Mouse (Mus musculus) heart, postnatal 4 days (tissue): ENCODE results near the gene Snw1. TPM values are rescaled to one million over a fixed set of nuclear protein-coding genes. Genes with fewer than 3 reads are reported as not detected.
"Not testable (repeated sequence)": the region's sequence is repeated elsewhere in the genome, so short reads cannot be mapped to it uniquely, and the experiment has no call there.

Source experiments
- DNase-seq: peaks from one replicate; pipeline ENCODE4 v3.0.0; 2021
- total RNA-seq, 2 experiments: library from RNA; stranded (reverse); gene quantifications; 2 replicates each; pipeline ENCODE4 v1.2.3; 2021

Gene Snw1
- 10 to 100 TPM; 49.2 to 49.3 TPM for total RNA-seq

DNA sequence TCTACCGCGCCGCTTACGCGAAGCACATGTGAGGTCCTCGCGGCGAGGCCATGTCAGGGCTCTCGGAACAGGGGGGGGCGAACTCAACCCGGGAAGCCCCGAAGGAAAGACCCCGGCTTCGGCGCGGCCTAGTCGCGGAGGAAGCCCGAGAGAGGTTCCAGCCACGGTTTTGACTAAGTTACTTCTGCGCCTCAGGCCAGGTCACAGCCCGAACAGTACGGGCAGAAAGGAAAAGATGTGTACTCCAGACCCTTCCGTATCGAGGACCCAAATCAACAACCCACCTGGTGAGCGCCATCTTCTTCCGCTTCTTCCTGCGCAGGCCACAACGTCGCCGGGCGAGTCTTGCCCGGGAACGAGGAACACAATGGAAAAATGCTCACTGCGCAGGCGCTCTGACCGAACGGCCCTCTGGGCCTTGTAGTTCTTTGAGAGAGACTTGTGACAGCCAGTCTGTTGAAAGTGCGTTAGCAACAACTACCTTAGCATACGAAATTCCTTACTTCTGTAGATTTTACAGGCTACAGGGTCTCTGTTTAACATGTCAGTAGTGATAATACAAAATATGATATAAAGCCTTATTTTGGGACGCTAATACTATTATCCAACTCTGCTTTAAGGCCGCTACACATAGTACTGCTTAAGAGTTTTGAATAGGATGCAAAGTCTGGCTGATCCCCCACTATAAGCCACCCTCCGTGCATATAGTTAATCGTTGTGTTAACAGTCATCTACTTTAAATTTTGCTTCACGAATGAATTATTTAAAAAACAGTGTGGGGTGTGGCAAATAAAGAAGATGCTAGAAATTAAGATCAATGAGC is at the start of gene Snw1:
Snw1 (minus strand) TSS at position 311 of the 823 bp plus-strand sequence.
- peak; percentile 95 for DNase-seq

DNA sequence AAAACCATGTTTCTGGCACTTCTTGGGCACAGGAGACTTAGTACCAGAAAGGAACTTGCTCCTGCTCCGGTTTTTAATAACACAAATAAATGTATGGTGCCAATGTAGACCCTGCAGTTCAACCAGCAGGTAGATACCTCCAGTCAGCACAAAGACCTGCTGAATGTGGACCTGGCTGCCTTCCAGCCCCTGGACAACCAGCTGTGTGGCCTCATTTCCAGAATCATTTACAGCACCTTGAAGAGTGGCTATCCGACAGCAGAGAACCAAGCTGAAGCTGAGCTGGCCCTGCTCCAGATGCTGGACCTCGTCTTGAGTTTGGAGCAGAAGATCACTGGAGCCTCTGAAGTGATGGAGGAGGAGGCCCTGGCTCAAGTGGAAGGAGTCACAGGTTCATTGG is 47.5 kb upstream of the Snw1 start:
- DNase-seq = not testable (repeated sequence)

DNA sequence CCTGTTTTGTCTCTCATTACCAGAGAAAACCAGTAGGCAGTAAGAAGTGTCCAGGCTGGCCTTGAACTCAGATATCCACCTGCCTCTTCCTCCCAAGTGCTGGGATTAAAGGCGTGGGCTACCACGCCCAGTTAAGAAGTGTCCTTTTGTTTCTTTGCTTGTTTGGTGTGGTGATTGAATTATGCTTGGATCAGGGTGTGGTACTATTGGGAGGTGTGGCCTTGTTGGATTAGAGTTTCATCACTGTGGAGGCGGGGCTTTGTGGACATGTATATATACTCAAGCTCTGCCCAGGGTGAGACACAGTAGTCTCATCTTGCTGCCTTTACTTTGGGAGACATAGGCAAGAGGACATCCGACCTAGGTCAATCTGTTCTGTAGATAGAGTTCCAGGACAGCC is 41.9 kb upstream of the Snw1 start, which contains the start of gene Gm8300:
Gm8300 (plus strand) TSS at position 301 of the 400 bp plus-strand sequence.
- not testable (repeated sequence) for DNase-seq

DNA sequence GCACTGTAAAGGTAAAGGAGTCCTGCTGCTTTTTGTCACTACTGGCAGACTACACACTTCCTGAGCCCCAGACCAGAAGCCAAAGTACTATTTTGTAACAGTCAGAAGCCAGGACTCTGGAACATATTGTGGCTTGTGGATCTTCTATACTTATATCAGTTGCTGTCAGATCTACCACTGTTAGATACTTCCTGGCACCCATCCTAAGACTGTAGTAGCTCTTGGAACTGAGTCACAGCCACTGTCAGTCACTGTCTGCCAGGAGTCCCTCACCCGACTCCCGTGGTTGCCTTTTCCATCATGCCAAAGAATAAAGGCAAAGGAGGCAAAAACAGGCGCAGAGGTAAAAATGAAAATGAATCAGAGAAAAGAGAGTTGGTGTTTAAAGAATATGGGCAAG is 22.3 kb upstream of the Snw1 start, which contains the start of gene Gm5788:
Gm5788 (plus strand) TSS at position 301 of the 400 bp plus-strand sequence.
- not testable (repeated sequence) for DNase-seq

DNA sequence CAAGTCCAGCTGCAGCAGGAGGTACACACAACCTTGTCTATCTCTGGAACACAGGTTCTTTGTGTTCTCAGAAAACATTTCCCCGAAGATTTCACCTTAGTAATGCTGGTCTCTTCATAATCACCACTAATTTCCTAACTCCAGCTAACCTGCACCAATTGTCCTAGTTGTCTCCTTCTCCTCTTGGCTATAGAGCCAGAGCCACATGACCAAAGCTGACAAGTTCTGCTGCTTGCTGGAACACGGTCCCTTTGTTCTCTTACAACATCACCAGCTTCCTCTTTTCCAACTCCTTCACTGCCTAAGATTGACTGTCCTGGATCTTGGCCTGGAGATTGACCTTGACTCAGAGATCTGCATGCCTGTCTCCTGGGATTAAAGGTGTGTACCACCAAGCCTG is 16.6 kb upstream of the Snw1 start:
- DNase-seq = not testable (repeated sequence)

DNA sequence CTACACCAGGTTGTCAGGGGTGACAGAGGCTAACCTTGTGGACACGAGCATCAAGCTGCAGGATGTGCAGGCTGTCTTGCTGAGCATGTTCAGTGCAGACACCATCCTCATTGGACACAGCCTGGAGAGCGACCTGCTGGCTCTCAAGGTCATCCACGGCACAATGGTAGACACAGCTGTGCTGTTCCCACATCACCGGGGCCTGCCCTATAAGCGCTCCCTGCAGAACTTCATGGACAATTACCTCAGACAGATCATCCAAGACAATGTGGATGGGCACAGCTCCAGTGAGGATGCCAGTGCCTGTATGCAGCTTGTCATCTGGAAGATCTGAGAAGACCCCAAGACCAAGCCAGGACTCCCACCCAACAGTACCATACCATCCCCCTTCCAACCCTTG is 10.4 kb upstream of the Snw1 start:
- DNase-seq = not testable (repeated sequence)

DNA sequence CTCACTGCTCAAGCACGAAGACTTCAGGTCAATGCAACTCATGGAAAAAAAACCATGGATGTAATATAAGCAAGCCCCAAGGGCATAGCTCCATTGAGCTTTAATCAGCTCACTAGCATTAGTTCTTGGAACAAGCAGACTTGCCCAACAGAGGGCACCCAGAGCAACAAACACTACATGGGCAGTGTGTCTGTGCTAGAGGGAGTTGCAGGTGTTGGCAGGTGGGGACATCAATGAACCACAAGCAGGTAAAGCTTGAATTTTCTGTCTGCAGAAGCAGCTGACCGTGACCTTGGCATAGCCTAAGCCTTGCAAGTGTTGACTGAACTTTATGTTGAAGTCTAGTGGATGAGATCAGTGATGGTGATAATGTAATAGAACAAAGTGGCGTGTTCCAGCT is 2.7 kb upstream of the Snw1 start:
- DNase-seq = no peak

DNA sequence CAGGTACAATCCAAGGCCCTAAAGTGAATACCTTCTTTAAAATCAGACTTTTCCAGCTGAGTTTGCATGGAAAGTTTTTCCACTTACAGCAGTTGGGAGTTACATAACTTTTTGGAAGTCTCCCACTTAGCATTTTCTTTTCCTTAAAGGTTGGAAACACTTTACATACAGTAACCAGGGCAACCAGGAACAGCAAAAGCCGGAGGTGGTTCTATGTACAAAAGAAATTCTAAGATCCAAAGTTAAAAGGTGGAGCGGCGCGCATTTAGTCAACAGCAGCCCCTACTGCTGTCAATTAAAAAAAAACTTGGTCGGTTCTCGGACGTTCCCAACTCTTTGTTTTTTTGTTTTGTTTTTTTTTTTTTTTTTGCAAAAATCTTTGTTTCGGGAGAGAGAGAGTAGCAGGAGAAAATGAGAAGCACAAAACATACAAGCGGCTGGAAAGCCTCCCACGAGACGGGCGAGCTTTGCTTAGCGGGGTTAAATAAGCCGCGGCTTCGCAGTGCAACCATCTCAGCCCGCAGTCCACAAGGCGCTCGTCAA is 582 bp downstream of the Snw1 start:
- no peak for DNase-seq

DNA sequence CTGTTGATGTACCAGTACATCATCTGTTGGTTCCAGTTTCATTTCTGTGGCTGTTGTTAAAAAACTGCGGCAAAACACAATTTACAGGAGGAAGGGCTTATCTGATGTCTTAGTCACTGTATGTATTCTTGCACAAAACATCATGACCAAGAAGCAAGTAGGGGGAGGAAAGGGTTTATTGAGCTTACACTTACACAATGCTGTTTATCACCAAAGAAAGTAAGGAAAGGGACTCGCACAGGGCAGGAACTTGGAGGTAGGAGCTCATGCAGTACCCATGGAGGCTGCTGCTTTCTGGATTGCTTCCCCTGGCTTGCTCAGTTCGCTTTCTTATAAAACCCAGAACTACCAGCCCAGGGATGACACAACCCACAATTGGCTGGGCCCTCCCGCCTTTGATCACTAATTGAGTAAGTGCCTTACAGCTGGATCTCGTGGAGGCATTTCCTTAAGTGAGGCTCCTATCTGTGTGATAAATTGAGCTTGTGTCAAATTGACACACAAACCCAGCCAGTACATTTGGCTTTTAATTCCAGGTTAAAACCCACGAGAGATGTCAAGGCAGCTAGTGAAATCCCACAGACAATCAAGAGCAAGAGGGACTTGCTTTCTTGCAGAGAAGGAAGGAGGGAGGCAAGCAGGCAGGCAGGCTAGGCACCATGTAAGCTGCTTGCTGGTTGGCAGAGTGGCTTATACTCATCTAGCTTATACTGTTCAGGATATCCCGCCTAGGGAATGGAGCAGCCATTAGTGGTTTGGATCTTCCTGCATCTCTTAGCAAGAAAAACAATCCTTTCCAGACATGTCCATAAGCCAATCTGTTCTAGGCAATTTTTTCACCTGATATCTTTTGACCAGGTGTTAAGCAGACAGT is 1.6 kb downstream of the Snw1 start:
- no peak for DNase-seq

DNA sequence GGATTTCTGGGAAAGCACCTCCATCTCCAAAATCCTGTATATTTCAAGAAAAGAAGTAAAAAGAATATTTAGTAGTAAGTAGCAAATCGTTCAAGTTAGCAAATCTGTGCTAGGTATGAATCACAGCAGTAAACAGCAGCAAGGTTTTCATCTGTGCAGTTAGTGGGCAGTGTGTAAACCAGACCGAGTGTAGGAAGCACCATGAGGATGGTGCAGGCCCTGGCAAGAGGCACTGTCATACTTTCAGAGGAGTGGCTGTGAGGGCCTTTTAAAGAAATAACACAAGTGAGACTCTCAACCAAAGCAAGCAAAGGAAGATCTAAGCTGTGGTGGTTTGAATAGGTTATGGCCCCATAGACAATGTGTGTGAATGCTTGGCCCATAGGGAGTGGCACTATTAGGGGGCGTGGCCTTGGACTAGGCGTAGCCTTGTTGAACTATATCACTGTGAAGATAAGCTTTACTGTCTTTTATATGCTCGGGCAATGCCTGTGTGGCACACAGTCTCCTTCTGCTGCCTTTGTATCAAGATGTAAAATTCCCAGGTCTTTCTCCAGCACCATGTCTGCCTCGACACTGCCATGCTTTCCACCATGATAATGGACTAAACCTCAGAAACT is 7.3 kb downstream of the Snw1 start:
- DNase-seq = no peak

DNA sequence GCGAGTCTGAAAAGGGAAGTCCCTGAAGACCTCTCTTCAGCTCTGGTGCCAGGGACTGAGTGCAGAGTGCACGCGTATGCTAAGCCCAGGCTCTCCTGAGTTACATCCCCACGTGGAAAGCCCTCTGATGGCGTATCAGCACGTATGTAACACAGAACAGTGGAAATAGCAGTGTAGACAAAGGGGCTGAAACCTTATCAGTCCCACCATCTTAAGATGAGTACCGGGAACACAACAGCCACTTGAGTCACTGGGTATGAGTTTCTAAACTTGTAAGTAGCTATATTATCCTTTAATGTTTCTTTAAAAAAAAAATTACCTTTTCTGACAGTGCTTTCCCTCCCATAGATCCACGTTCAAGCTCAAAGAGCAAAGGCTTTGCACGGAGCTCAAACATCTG is 22.6 kb downstream of the Snw1 start:
- DNase-seq = no peak

DNA sequence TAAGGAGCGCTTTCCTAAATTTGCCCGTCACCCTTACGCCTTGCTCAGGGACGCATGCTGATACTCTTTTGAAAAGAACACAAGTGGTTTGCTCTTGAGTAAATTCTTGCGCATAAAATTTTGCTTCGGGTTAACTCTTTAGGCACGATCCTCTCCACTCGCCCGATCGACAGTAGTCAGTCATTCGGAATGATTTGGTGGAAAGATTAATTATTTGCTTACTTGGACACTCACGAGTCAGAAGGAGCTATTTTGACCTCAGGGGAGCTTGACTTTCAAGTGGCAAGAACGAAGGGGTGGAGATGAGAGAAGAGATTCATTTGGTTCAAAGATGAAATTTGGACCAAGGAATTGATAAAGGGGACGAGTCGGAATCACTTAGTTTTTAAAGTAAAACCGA is 27.9 kb downstream of the Snw1 start:
- DNase-seq = no peak

DNA sequence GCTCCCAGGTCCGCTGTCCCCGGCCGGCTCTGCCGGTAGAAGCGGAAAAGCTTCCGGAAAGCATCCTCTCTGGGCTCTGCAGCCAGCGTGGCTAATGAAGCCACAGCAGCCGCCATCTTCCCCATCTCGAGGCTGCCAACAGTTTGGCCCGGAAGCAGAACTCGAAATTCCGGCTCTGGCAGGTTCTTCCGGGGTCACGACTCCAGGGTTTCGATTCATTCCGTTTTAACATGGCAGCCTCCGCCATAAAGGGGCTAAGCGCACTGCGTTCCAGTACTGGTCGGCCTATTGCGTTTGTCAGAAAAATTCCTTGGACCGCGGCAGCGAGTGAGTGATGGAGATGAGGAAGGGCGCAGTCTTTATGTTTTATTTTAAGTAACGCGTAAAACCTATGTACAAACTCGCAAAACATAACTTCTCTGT is 28.4 kb downstream of the Snw1 start, which contains the start of the genes Slirp and Alkbh1:
Slirp (plus strand) TSS at position 197 of the 423 bp plus-strand sequence.
Alkbh1 (minus strand) TSS at position 318 of the 423 bp plus-strand sequence.
- DNase-seq = peak; percentile 92

DNA sequence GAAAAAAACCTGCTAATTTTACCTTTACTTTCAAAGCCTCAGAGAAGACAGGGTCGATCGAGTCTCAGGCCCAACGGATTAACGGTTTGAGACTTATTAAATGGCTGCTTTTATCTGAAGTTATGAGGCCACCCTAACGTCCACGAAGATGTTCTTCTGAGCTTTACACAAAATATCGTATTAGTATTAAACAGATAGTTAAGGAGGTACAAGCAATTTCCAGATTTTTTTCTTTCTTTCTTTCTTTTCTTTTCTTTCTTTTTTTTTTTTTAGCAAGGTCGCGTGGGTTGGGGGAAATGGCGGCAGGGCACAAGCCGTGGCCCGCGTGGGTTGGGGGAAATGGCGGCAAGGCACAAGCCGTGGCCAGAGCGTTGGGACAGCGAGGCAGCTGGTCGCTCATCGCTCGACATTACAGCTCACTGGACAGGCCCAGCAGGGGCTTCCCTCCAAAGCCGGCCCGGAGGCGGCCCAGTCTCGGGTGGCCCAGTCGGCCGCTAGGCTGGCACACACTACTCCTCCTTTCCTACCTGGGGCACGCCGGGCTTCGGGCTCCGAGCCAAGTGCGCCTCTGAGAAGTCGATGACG is 28.9 kb downstream of the Snw1 start:
- DNase-seq = no peak

DNA sequence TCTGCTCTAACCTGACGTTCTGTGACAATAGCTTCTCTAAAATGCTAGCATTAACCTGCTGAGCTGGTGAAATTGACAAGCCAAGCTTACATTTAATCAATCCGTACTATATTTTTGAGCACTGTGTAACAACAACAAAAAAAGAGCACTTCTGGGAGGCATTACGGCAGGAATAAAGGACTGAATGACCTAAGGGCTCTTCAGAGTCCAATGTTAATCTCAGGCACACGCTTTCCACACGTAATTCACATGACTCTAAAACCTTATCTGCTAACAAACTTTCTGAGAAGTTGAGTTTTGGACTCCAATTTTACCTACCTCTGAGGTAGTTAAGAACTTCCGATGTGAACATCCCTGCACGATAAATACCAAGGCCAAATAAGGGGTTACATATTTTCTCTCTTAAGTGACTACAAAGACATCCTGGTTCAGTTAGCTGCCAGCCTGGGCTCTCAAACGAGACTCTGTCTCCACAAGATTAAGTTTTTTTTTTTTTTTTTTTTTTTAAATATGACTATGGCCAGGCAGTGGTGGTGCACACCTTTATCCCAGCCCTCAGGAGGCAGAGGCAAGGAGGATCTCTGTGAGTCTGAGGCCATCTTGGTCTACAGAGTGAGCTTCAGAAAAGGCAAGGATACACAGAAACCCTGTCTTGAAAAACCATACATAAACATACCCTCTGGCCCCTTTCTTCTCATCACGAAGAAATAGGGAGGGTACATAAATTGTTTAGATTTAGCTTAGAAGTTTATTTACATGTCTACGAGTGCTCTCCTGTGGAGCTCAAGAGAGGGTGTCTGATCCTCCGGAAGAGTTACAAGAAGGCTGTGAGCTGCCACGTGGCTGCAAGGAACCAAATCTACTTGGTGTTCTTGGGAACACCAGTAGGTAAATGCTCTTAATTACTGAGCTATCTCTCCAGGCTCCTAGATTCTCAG is 29.6 kb downstream of the Snw1 start:
- no peak for DNase-seq

DNA sequence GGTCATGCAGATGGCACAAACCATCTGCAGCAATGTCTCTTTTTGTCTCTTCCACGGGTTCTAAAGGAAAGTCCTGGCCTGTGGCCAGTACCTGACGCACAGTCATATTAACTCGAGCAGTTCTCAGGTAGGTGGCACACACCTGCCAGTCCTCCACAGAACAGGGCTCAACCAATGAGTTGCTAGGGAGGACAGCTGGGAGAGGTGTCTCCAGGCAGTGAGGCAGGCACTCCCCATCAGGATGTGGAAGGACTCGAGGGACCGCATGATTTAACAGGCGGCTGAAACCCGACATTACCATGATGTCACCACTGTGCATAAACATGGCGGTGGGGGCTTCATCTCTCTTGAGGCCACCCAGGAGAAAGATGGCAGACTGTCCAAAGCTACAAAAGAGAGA is 43.2 kb downstream of the Snw1 start:
- DNase-seq = no peak

DNA sequence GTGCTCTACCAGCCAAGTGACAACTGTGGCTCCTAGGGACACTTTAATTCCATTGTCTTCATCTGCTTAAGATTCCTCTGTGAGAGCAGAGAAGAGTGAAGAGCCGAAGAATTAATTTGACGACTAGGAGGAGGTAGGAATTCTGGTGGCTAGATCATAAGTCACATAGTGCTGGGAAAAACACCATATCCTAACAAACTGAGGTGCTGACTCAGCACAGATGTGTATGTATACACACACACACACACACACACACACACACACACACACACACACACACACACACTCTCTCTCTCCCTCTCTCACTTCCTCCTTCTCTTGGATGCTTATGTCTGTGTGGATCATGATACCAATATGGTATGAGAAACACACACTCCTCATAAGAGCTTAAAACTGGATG is 43.8 kb downstream of the Snw1 start:
- DNase-seq = no peak

DNA sequence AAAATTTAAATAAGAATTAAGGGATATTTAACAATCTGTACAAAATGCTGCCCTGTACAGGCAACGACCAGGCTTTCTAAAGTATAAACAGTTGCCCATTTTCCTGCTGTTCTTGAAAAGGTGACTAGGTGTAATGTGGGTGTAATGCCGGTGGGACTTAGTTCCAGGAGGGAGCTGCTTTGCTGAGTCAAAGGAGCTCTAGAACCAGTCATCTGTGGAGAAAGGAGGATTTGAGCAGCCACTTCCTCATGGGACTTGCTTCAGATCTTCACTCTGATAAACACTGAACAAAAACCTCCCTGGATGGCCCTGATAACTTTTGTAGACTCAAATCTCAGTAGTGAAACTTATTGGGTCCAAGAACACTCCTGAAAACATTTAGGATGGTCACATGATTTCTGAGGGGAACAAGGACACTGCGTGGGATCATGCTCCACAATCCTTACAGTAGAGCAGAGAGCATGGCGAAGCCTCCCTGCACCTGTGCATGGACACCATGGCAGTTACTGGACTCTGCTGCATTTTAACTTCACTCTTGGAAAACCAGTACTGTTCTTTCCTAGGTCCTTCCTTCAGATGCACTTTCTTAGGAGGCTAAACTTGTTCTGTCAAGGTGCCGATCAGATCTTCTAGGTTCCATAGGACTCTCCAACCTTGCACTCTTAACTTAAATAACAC is 45.6 kb downstream of the Snw1 start:
- DNase-seq = no peak

DNA sequence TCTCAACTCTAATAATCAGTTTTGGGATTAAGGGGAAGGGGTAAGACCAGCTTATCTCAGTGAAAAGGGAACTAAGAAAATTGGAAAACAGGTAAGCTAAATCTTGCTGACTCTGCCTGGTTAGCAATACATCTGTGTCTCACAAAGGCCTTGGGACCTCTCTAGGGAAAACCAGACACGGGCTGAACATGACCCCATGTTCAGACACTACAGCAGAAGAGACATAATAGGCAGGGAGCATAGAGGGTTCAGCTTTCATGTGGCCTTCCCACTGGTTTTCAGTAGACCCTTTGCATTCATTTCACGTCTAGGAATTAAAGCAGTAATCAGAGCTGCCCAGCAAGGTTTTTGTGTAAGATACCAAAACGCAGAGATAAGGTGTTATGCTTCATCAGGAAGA is 47.6 kb downstream of the Snw1 start:
- DNase-seq = no peak

DNA sequence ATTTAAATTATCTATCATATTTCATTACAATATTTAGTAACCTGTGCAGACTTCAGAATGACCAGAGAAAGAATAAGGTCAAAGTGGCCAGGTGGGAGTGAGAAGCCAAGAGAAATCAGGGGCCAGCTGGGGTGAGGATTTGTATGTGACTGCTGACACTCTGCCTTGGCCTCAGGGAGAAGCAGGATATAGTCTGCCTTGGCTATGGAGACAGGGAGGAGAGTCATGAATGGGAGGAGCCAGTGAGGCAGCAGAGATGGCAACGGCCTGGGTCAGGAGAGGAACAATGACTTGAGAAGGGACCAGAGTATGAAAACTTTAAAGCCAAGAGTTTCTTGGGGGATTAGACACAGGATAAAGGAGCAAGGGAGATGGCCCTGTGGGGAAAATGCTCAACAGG is 48.4 kb downstream of the Snw1 start:
- no peak for DNase-seq
